ENCODE assay signal across 18 mouse cellular contexts in the genomic region with DNA sequence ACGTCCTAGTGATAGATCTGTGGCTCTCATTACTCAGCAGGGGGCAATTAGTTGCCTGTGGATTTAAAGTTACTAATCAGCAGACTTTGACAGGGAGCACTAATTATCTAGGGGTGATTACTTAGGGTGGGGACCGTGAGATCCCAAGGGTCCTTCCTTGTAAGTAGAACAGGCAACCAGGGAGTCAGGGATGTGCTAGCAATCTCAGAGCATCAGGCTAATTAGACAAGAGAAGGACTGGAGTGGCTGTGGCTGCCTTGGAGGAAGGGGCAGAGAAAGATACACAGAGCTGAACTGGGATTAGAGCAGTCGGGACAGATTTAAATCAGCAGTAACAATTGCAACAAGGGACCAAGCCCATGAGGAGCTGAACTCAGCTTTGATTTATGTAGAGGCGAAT.
"Had no signal": no experiment of that assay in that cellular context is flagged by ENCODE, and none has a peak within 500 bp of the region (broad histone marks: within the 10 kb centered on the region; RNA-seq: fewer than 3 reads in every experiment).

No protein-coding gene starts in this region.

- H3K27me3 ChIP-seq: liver, embryonic 15.5 days; lung, embryonic 15.5 days; midbrain, embryonic 15.5 days; neural tube, embryonic 12.5 days; stomach, embryonic 15.5 days had no signal

- DNase-seq: liver, postnatal 0 days; lung, adult 2 months; lung, postnatal 14 days; lung, postnatal 36 days; right cerebral cortex, postnatal 14 days; thymus, adult 2 months; thymus, postnatal 25 days; thymus, postnatal 4 days had no signal

- H3K4me2 ChIP-seq: liver, embryonic 15.5 days; lung, embryonic 15.5 days; midbrain, embryonic 11.5 days; midbrain, embryonic 15.5 days; neural tube, embryonic 12.5 days; stomach, embryonic 15.5 days had no signal

- H3K9me3 ChIP-seq: liver, embryonic 15.5 days; lung, embryonic 15.5 days; midbrain, embryonic 15.5 days; stomach, embryonic 15.5 days had no signal

- H3K9ac ChIP-seq: liver, embryonic 15.5 days; liver, postnatal 0 days; lung, embryonic 15.5 days; midbrain, embryonic 15.5 days; neural tube, embryonic 12.5 days; stomach, embryonic 15.5 days had no signal

- H3K36me3 ChIP-seq: liver, embryonic 15.5 days; lung, embryonic 15.5 days; midbrain, embryonic 15.5 days; neural tube, embryonic 12.5 days; stomach, embryonic 15.5 days had no signal

- ATAC-seq: liver, postnatal 0 days; lung, postnatal 0 days; midbrain, embryonic 15.5 days had no signal

- H3K27ac ChIP-seq: liver, embryonic 15.5 days; lung, embryonic 15.5 days; macrophage; midbrain, embryonic 15.5 days; neural tube, embryonic 12.5 days; stomach, embryonic 15.5 days; stomach, postnatal 0 days had no signal

- H3K4me3 ChIP-seq: liver, embryonic 15.5 days; lung, embryonic 15.5 days; megakaryocyte, embryonic 14.5 days; midbrain, embryonic 15.5 days; neural tube, embryonic 12.5 days; stomach, embryonic 15.5 days had no signal

- H3K4me1 ChIP-seq: liver, embryonic 15.5 days; lung, embryonic 15.5 days; megakaryocyte, embryonic 14.5 days; neural tube, embryonic 12.5 days; stomach, embryonic 15.5 days had no signal
